Mouse (Mus musculus) G1E (cell line): ENCODE measurements around the gene Rab43.

Source experiments
- CTCF ChIP-seq: IDR thresholded peaks from 2 replicates; pipeline ENCODE4 v1.5.1; 2012; ENCODE audit warnings: low read depth, low read length, inconsistent platforms, mixed read lengths
- POLR2AphosphoS5 ChIP-seq: IDR thresholded peaks from 2 replicates; pipeline ENCODE4 v1.6.1; 2012; ENCODE audit warnings: low read depth, low read length, inconsistent platforms; ENCODE audit not compliant: insufficient replicate concordance
- TAL1 ChIP-seq: conservative IDR thresholded peaks from 2 replicates; pipeline ENCODE4 v1.6.1; 2012; ENCODE audit warnings: low read depth, low read length, inconsistent platforms, mixed read lengths

DNA sequence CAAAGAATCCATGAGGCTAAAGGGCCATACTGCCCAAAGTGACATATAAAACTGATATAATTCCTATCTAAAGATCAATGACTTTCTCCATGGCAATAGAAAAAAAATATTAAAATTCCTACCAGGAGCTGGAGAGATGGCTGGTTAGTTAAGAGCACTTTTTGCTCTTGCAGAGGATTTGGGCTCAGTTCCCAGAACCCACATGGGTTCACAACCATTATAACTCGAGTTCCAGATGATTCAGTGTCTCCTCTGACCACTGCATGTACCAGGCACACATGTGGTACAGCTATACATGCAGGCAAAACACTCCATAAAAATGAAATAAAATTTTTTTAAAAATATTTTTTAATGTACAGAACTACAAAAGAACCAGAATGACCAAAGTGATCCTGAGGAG lies 37.5 kb downstream of the Rab43 start:
- TF ChIP-seq POLR2AphosphoS5 (no peak), CTCF (no peak), TAL1 (no peak)
